Mouse (Mus musculus) cerebellum, adult 2 months (tissue): ENCODE results near the gene Nop9. TPM values are rescaled to one million over a fixed set of nuclear protein-coding genes. Genes with fewer than 3 reads are reported as not detected.

Experiments
- DNase-seq, 2 experiments: peaks; one replicate each; pipeline ENCODE4 v3.0.0; 2021
- H3K27ac ChIP-seq: fragments of 200-500 bp; 2 replicates; pipeline ENCODE4 v1.5.1; 2012; ENCODE audit warnings: low read length, control low read depth, inconsistent platforms; ENCODE audit not compliant: insufficient read depth
- H3K27me3 ChIP-seq: fragments of 200-500 bp; 2 replicates; pipeline ENCODE4 v1.6.1; 2012; ENCODE audit warnings: inconsistent platforms, mild to moderate bottlenecking, low read length, moderate library complexity; ENCODE audit not compliant: control insufficient read depth, insufficient read depth
- H3K4me1 ChIP-seq: fragments of 200-500 bp; 2 replicates; pipeline ENCODE4 v1.6.1; 2011; ENCODE audit warnings: low read length; ENCODE audit not compliant: control insufficient read depth, insufficient read depth
- H3K4me3 ChIP-seq: fragments of 200-500 bp; replicated peaks from 2 replicates; pipeline ENCODE3; 2011; ENCODE audit warnings: mild to moderate bottlenecking, low read depth, low read length, control low read depth; ENCODE audit not compliant: insufficient read depth
- CTCF ChIP-seq: fragments of 200-500 bp; IDR thresholded peaks from 2 replicates; pipeline ENCODE4 v1.5.1; 2011; ENCODE audit warnings: low read depth, mild to moderate bottlenecking, control low read depth, low read length, moderate library complexity, borderline replicate concordance; ENCODE audit not compliant: insufficient read depth
- POLR2A ChIP-seq: fragments of 200-500 bp; IDR thresholded peaks from 2 replicates; pipeline ENCODE4 v1.6.1; 2011; ENCODE audit warnings: low read length, control low read depth, borderline replicate concordance; ENCODE audit not compliant: insufficient read depth
- WGBS: fragments of 180-500 bp; shearing (Covaris S2); methylation state at CpG from one replicate; pipeline ENCODE4 v1.1.7; 2018; 5-methylcytosine and 5-hydroxymethylcytosine counted together
- polyA plus RNA-seq: library from polyadenylated mRNA; depleted of rRNA; stranded (reverse); fragments of >200 nt; gene quantifications from 2 replicates; pipeline ENCODE4 v1.2.3, GENCODE M21; 2012; rRNA removed

The Nop9 gene
- polyA plus RNA-seq, 1 experiment, result 10.7 TPM

DNA sequence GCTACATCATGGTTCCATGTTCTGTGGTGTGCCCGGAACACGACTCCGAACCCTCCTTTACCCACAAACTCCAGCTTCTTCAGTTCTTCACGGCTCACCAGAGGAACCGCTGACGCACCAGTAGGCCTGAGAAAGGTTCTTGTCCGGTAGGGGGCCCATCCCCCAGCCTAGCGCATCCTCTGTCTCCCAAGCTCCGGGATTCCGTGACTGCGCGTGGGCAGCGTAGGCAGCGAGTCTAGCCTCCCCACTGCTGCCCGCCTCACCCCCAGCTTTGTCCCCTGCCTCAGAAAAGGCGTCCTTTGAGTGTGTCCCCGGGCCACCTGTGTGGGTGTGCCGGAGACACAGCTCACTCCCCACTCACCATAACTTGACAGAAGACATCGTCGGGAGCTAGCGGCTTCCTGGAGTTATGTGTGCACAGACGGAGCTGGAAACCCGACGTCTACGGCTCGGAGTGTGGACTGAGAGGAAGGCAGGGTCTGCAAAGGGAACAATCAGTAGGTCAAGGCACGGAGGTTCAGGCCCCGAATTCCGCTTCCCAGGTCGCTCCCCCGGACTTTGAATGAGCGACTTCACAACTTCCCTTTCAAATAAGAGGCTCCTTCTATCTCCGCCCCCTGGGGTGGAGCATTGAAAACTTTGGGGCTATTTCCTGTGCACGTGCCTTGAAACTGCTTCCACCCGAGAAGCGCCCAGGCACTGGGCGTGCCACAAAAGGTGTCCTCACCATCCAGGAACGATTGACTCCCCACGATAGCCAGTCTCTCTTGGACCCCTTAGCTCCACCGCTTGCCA is 43.0 kb downstream of the Nop9 start, which contains the start of gene Ripk3:
TSS of gene Ripk3 (minus strand) at position 610 of the 795 bp plus-strand sequence.
- H3K27me3 ChIP-seq, result no peaks in the 10 kb centered on the region; the same call in 1 of the 2 replicates
- 7% methylated on average over 40 of the region's 40 CpGs for WGBS
- TF ChIP-seq POLR2A, result no peak
- TF ChIP-seq CTCF, result no peak
- H3K4me3 ChIP-seq, result no peak within 1 kb of the TSS
- no peak for DNase-seq
- no peaks in the 10 kb centered on the region for H3K4me1 ChIP-seq
- no peak within 1 kb of the TSS for H3K27ac ChIP-seq

DNA sequence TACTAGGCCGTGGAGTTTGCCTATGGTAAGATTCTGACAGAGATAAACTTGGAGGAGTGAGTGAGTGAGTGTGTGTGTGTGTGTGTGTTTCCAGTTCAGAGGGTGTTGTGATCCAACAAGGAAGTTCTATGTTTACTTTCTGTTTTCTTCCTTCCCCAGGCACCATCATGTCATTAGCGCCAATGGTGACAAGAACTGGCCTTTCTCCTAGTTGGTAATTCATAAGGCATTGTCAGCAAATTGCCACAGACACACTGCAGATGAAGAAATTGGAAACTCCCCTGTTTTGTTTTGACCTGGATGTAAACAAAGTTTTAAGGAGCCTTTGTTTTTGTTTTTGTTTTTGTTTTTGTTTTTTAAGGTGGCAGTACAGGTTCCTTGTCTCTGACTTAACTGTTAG is 48.0 kb downstream of the Nop9 start:
- Histone ChIP-seq H3K27ac (no peak overlapping the region), H3K4me1 (no peaks in the 10 kb centered on the region), H3K4me3 (no peak overlapping the region), H3K27me3 (no peaks in the 10 kb centered on the region)
- DNase-seq, result no peak
- WGBS, result 65% methylated on average over 2 of the region's 2 CpGs
- TF ChIP-seq POLR2A (no peak), CTCF (no peak)

DNA sequence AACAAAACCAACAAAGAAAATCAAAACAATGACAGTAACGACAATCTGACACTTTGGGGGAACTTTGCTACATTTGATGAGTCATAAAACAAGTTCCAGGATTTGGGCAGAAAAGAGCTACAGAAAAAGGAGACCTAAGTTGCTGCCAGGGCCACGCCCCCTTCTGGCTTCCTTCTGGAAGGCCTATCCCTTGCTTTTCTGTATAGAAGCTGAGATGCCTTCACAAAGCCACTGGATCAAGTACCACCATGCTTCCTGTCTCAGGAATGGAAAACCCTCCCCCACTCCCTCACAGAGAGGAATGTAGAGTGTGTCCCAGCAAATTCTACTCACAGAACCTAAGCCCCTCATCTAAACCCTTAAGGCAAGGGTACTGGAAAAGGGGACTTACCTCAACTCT is 48.5 kb downstream of the Nop9 start:
- DNase-seq, result no peak
- Histone ChIP-seq H3K27me3 (no peaks in the 10 kb centered on the region), H3K4me3 (no peak overlapping the region), H3K27ac (no peak overlapping the region), H3K4me1 (no peaks in the 10 kb centered on the region)
- TF ChIP-seq CTCF (no peak), POLR2A (no peak)
- 69% methylated on average over 2 of the region's 2 CpGs for WGBS

DNA sequence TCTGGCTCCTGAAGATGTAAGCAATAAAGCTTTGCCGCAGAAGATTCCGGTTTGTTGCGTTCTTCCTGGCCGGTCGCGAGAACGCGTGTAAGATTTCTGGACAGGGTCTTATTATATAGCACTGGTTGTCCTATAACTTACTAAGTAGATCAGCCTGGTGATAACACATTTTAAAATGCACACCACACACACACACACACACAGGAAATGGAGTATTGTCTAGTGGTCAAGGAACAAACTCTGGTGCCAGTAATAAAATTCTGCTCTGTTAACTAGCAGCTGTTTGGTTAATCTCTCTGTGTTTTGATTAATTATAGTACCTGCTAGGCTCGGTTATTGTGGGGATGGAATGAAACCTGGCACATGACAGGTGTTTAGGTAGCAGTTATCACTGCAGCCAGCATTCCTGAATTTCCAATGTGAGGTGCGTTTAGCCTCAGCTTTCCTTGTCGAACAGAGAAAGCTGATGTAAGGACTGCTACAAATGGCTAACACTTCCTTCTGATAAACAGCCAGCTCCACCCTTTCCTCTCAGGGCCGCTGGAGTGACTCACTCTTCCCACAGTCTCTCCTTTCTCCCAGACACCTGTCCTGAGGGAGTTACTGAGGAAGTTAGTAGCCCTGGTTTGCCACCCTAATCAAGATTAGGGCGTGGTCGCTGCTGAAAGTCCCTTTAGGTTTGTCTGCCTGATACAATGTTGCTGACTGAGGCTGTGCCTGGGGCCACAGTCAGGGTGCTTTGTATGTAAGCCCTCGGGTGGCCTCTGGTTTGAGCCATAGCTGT is 50.1 kb downstream of the Nop9 start:
- Histone ChIP-seq H3K4me1 (no peaks in the 10 kb centered on the region), H3K27me3 (no peaks in the 10 kb centered on the region), H3K27ac (no peak overlapping the region), H3K4me3 (no peak overlapping the region)
- 83% methylated on average over 15 of the region's 15 CpGs for WGBS
- TF ChIP-seq POLR2A, result no peak
- no peak for TF ChIP-seq CTCF
- no peak for DNase-seq

Other genes with a start within 250 kb of the Nop9 start
- 39.8 and 56.8 TPM in 2 replicates for gene Cpne6, start 235.2 kb upstream of the Nop9 start, polyA plus RNA-seq
- gene Nrl, start 220.7 kb upstream of the Nop9 start, polyA plus RNA-seq, result 0.33 and 0.56 TPM in 2 replicates
- 44.8 and 49.3 TPM in 2 replicates for gene Pck2, start 205.4 kb upstream of the Nop9 start, polyA plus RNA-seq
- gene Dcaf11, start 185.7 kb upstream of the Nop9 start, polyA plus RNA-seq, result 115 and 127 TPM in 2 replicates
- gene A730061H03Rik, start 185.3 kb upstream of the Nop9 start, polyA plus RNA-seq, result 0.97 TPM in 2 replicates
- gene Fitm1, start 170.1 kb upstream of the Nop9 start, polyA plus RNA-seq, result not detected in 2 replicates
- gene Psme1, start 167.6 kb upstream of the Nop9 start, polyA plus RNA-seq, result 38.4 and 40.7 TPM in 2 replicates
- gene Emc9, start 160.4 kb upstream of the Nop9 start, polyA plus RNA-seq, result 90.9 and 92.8 TPM in 2 replicates
- 43.1 and 46.8 TPM in 2 replicates for gene Psme2, start 154.6 kb upstream of the Nop9 start, polyA plus RNA-seq
- 31.1 and 32.9 TPM in 2 replicates for gene Rnf31, start 154.0 kb upstream of the Nop9 start, polyA plus RNA-seq
- gene Irf9, start 142.1 kb upstream of the Nop9 start, polyA plus RNA-seq, result 18.4 and 20.3 TPM in 2 replicates
- gene Rec8, start 127.7 kb upstream of the Nop9 start, polyA plus RNA-seq, result 71.2 and 79.1 TPM in 2 replicates
- 150 and 151 TPM in 2 replicates for gene Ipo4, start 109.7 kb upstream of the Nop9 start, polyA plus RNA-seq
- 4.9 and 5.6 TPM in 2 replicates for gene Gm49378, start 107.8 kb upstream of the Nop9 start, polyA plus RNA-seq
- 35.3 and 40.1 TPM in 2 replicates for gene Tm9sf1, start 101.9 kb upstream of the Nop9 start, polyA plus RNA-seq
- gene Tssk4, start 95.5 kb upstream of the Nop9 start, polyA plus RNA-seq, result 0.40 and 0.61 TPM in 2 replicates
- 44.8 and 44.9 TPM in 2 replicates for gene Mdp1, start 85.2 kb upstream of the Nop9 start, polyA plus RNA-seq
- gene Gmpr2, start 73.8 kb upstream of the Nop9 start, polyA plus RNA-seq, result 29.2 and 29.6 TPM in 2 replicates
- gene Nedd8, start 73.6 kb upstream of the Nop9 start, polyA plus RNA-seq, result 414 and 434 TPM in 2 replicates
- 36.0 and 38.5 TPM in 2 replicates for gene Tinf2, start 63.9 kb upstream of the Nop9 start, polyA plus RNA-seq
- gene Tgm1, start 31.8 kb upstream of the Nop9 start, polyA plus RNA-seq, result 0.07 and 0.08 TPM in 2 replicates
- 64.1 and 66.8 TPM in 2 replicates for gene Rabggta, start 23.4 kb upstream of the Nop9 start, polyA plus RNA-seq
- 113 and 122 TPM in 2 replicates for gene Dhrs1, start within 50 bp of the Nop9 start, polyA plus RNA-seq
- gene Cideb, start 12.8 kb downstream of the Nop9 start, polyA plus RNA-seq, result 10.5 and 15.2 TPM in 2 replicates
- gene Ltb4r2, start 15.7 kb downstream of the Nop9 start, polyA plus RNA-seq, result 0.07 and 0.08 TPM in 2 replicates
- 0.33 and 0.36 TPM in 2 replicates for gene Ltb4r1, start 20.3 kb downstream of the Nop9 start, polyA plus RNA-seq
- 4.0 and 4.1 TPM in 2 replicates for gene Adcy4, start 38.4 kb downstream of the Nop9 start, polyA plus RNA-seq
- 0.39 and 0.60 TPM in 2 replicates for gene Ripk3, start 43.2 kb downstream of the Nop9 start, polyA plus RNA-seq
- gene Nfatc4, start 77.5 kb downstream of the Nop9 start, polyA plus RNA-seq, result 1.5 and 1.7 TPM in 2 replicates
- gene Nynrin, start 108.3 kb downstream of the Nop9 start, polyA plus RNA-seq, result 4.5 and 4.8 TPM in 2 replicates
- gene Cbln3, start 138.7 kb downstream of the Nop9 start, polyA plus RNA-seq, result 534 and 635 TPM in 2 replicates
- 47.4 and 52.8 TPM in 2 replicates for gene Khnyn, start 139.3 kb downstream of the Nop9 start, polyA plus RNA-seq
- 214 and 218 TPM in 2 replicates for gene Sdr39u1, start 154.6 kb downstream of the Nop9 start, polyA plus RNA-seq
- not detected in 2 replicates for gene Cma1, start 199.0 kb downstream of the Nop9 start, polyA plus RNA-seq
- gene Cma2, start 205.3 kb downstream of the Nop9 start, polyA plus RNA-seq, result not detected in 2 replicates